Mouse (Mus musculus) cerebellum, adult 2 months (tissue): Measurements from ENCODE around the gene Slamf8. TPM values are rescaled to one million over a fixed set of nuclear protein-coding genes. Genes with fewer than 3 reads are reported as not detected.

Experiments
- DNase-seq, 2 experiments: peaks; one replicate each; pipeline ENCODE4 v3.0.0; 2021
- H3K27ac ChIP-seq: fragments of 200-500 bp; 2 replicates; pipeline ENCODE4 v1.5.1; 2012; ENCODE audit warnings: low read length, control low read depth, inconsistent platforms; ENCODE audit not compliant: insufficient read depth
- H3K27me3 ChIP-seq: fragments of 200-500 bp; 2 replicates; pipeline ENCODE4 v1.6.1; 2012; ENCODE audit warnings: inconsistent platforms, mild to moderate bottlenecking, low read length, moderate library complexity; ENCODE audit not compliant: control insufficient read depth, insufficient read depth
- H3K4me1 ChIP-seq: fragments of 200-500 bp; 2 replicates; pipeline ENCODE4 v1.6.1; 2011; ENCODE audit warnings: low read length; ENCODE audit not compliant: control insufficient read depth, insufficient read depth
- H3K4me3 ChIP-seq: fragments of 200-500 bp; replicated peaks from 2 replicates; pipeline ENCODE3; 2011; ENCODE audit warnings: mild to moderate bottlenecking, low read depth, low read length, control low read depth; ENCODE audit not compliant: insufficient read depth
- CTCF ChIP-seq: fragments of 200-500 bp; IDR thresholded peaks from 2 replicates; pipeline ENCODE4 v1.5.1; 2011; ENCODE audit warnings: low read depth, mild to moderate bottlenecking, control low read depth, low read length, moderate library complexity, borderline replicate concordance; ENCODE audit not compliant: insufficient read depth
- POLR2A ChIP-seq: fragments of 200-500 bp; IDR thresholded peaks from 2 replicates; pipeline ENCODE4 v1.6.1; 2011; ENCODE audit warnings: low read length, control low read depth, borderline replicate concordance; ENCODE audit not compliant: insufficient read depth
- WGBS: fragments of 180-500 bp; shearing (Covaris S2); methylation state at CpG from one replicate; pipeline ENCODE4 v1.1.7; 2018; 5-methylcytosine and 5-hydroxymethylcytosine counted together
- polyA plus RNA-seq: library from polyadenylated mRNA; depleted of rRNA; stranded (reverse); fragments of >200 nt; gene quantifications from 2 replicates; pipeline ENCODE4 v1.2.3, GENCODE M21; 2012; rRNA removed

Gene Slamf8
- polyA plus RNA-seq, 1 experiment, result 0.07 TPM

GRCm38 (mm10) chr1:172540283-172540820, 50.0 kb downstream of the Slamf8 start:
- H3K4me3 ChIP-seq, result no peak overlapping the region
- no peak overlapping the region for H3K27ac ChIP-seq
- H3K27me3 ChIP-seq, result no peaks in the 10 kb centered on the region; the same call in 1 of the 2 replicates
- DNase-seq, result no peak
- no peaks in the 10 kb centered on the region; the same call in none of the 2 replicates for H3K4me1 ChIP-seq
- 65% methylated on average over 11 of the region's 11 CpGs for WGBS
- TF ChIP-seq POLR2A (no peak), CTCF (no peak)

- Histone ChIP-seq H3K27me3 (no peaks in the 10 kb centered on the region; the same call in 1 of the 2 replicates), H3K27ac (no peak overlapping the region), H3K4me1 (peaks cover 4% of the 10 kb centered on the region), H3K4me3 (no peak overlapping the region)
- TF ChIP-seq POLR2A (no peak), CTCF (no peak)
- 33% methylated on average over 6 of the region's 6 CpGs for WGBS
- no peak for DNase-seq
Measured at GRCm38 (mm10) chr1:172539827-172540226, 50.5 kb downstream of the Slamf8 start.

GRCm38 (mm10) chr1:172535116-172535515, 55.3 kb downstream of the Slamf8 start:
- H3K4me1 ChIP-seq, result peaks cover 4% of the 10 kb centered on the region
- DNase-seq, result no peak
- TF ChIP-seq CTCF (no peak), POLR2A (no peak)
- H3K4me3 ChIP-seq, result no peak overlapping the region
- no peak overlapping the region for H3K27ac ChIP-seq
- no peaks in the 10 kb centered on the region for H3K27me3 ChIP-seq
- WGBS, result 49% methylated on average over 16 of the region's 16 CpGs

GRCm38 (mm10) chr1:172532551-172532950, 57.8 kb downstream of the Slamf8 start:
- Histone ChIP-seq H3K4me3 (peak overlapping the region; percentile 29), H3K4me1 (peaks cover 4% of the 10 kb centered on the region), H3K27me3 (no peaks in the 10 kb centered on the region), H3K27ac (0 out of 2 replicates have a peak overlapping the region, but pooled peaks have one; percentile 16)
- WGBS, result 5% methylated on average over 13 of the region's 13 CpGs
- no peak for TF ChIP-seq CTCF
- TF ChIP-seq POLR2A, result no peak
- DNase-seq, result peak; percentile 72 to 76

Other genes with a start within 250 kb of the Slamf8 start
- 141 and 174 TPM in 2 replicates for gene Kcnj10, start 249.4 kb downstream of the Slamf8 start, polyA plus RNA-seq
- gene Pigm, start 214.0 kb downstream of the Slamf8 start, polyA plus RNA-seq, result 7.5 and 7.9 TPM in 2 replicates
- 0.74 and 0.87 TPM in 2 replicates for gene Slamf9, start 115.2 kb downstream of the Slamf8 start, polyA plus RNA-seq
- gene Igsf9, start 108.8 kb downstream of the Slamf8 start, polyA plus RNA-seq, result 1.9 and 2.2 TPM in 2 replicates
- gene Tagln2, start 90.5 kb downstream of the Slamf8 start, polyA plus RNA-seq, result 12.9 and 13.0 TPM in 2 replicates
- 1.00 and 1.0 TPM in 2 replicates for gene Cfap45, start 69.8 kb downstream of the Slamf8 start, polyA plus RNA-seq
- gene Vsig8, start 34.6 kb downstream of the Slamf8 start, polyA plus RNA-seq, result 0.46 and 0.65 TPM in 2 replicates
- gene Fcrl6, start 12.0 kb upstream of the Slamf8 start, polyA plus RNA-seq, result 0.10 TPM in 1 of 2 replicates, not detected in the other
- 14.8 and 16.2 TPM in 2 replicates for gene Dusp23, start 42.4 kb upstream of the Slamf8 start, polyA plus RNA-seq
- gene Crp, start 107.5 kb upstream of the Slamf8 start, polyA plus RNA-seq, result not detected in 2 replicates